Mouse (Mus musculus): Measurements from ENCODE around the gene Slc35g3.

- TF ChIP-seq CTCF (IDR thresholded peaks at IDR 0.05; ENCODE audit: control insufficient read depth, insufficient read depth, insufficient read length) (no peak), MYOD1 (IDR thresholded peaks at IDR 0.05; ENCODE audit: control insufficient read depth, insufficient read length, low read depth) (no peak), MYOG (IDR thresholded peaks at IDR 0.05; ENCODE audit: control insufficient read depth, extremely low read depth, insufficient read length) (no peak), MAX (IDR thresholded peaks at IDR 0.05) (no peak)
These were observed 44.6 kb upstream of the Slc35g3 start for GRCm38 (mm10) chr11:69806378-69806777.
